Mouse (Mus musculus): ENCODE measurements around the gene Spag6.

DNA sequence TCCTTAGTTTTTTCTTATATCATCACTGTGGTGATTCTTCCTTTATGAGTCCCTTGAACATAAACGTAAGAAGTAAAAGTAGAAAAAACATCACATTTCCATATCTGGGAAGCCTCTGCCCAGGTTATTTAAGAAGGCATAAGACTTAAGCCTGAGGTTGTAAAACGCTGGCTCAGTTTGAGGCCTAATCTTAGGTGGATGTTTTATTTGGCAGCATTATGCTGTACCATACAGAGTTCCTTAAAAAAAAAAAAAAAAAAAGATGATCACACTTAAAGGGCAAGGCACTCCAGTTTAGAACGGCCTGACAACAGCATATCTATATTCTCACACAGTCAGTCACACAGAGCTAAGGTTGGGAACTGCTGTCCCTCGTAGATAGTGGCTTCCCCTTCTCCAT is 32.0 kb downstream of the Spag6 start:
- TF ChIP-seq CTCF (IDR thresholded peaks at IDR 0.05; ENCODE audit: control insufficient read depth, insufficient read depth, low read length) (no peak), POLR2A (IDR thresholded peaks at IDR 0.05; ENCODE audit: borderline replicate concordance, control insufficient read depth, low read depth, low read length) (no peak)

Measured in bone marrow, adult 2 months (tissue).